Mouse (Mus musculus): ENCODE data around the gene Hbq1a. TPM values are rescaled to one million over a fixed set of nuclear protein-coding genes. Genes with fewer than 3 reads are reported as not detected.

Gene Hbq1a
- total RNA-seq, 1 experiment from 2014 or later = not detected

- no peak for ATAC-seq (replicated peaks in 1 of 2; ENCODE audit: insufficient read depth in 1 of 2, low FRiP score in 2 of 2, low TSS enrichment in 1 of 2, low read depth in 1 of 2, poor library complexity in 2 of 2, severe bottlenecking in 2 of 2)
Observed at GRCm38 (mm10) chr11:32302824-32303419, 3.1 kb downstream of the Hbq1a start.

DNA sequence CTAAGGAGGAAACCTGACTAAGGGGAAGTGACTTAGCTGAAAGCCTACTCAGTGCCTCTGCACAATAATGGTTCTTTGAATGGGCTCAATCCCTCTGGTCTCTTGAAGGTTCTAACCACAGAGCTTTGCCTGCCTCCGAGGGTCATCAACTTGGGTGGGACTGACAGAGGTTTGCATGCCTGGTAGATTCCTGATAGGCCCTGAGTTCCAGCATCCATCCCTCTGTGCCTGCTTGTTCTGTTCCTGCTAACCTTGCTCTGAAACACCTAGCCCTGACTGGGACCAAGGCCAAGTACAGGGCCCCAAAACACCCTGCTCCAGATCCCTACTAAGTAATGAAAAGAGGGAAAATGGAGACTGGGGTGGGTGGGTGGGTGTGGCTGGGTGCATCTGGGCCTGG lies 3.6 kb downstream of the Hbq1a start:
- no peak for ATAC-seq (replicated peaks in 1 of 2; ENCODE audit: insufficient read depth in 1 of 2, low FRiP score in 2 of 2, low TSS enrichment in 1 of 2, low read depth in 1 of 2, poor library complexity in 2 of 2, severe bottlenecking in 2 of 2)

- no peak for ATAC-seq (replicated peaks in 1 of 2; ENCODE audit: insufficient read depth in 1 of 2, low FRiP score in 2 of 2, low TSS enrichment in 1 of 2, low read depth in 1 of 2, poor library complexity in 2 of 2, severe bottlenecking in 2 of 2)
Observed at GRCm38 (mm10) chr11:32307006-32307405, 7.1 kb downstream of the Hbq1a start.

DNA sequence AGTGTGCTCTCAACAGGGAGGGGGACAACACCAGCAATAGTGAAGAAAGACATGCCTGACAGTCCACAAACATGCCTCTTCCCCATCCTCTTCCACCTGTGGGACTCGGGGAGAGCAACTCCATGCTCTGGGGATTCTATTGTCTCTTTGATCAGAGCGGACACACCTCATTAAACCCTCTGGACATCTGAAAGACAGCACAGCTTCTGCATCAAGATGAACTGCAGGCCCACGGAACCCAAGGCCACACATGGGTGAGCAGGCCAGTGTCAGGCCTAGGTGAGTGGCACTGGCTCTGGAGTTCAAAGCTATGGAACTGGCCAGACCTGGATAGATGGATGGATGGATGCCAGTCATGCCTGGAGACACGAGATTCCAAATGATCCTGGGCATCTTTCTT lies 9.6 kb downstream of the Hbq1a start:
- no peak for ATAC-seq (replicated peaks in 1 of 2; ENCODE audit: insufficient read depth in 1 of 2, low FRiP score in 2 of 2, low TSS enrichment in 1 of 2, low read depth in 1 of 2, poor library complexity in 2 of 2, severe bottlenecking in 2 of 2)

GRCm38 (mm10) chr11:32309928-32310327 lies 10.1 kb downstream of the Hbq1a start:
- ATAC-seq (replicated peaks in 1 of 2; ENCODE audit: insufficient read depth in 1 of 2, low FRiP score in 2 of 2, low TSS enrichment in 1 of 2, low read depth in 1 of 2, poor library complexity in 2 of 2, severe bottlenecking in 2 of 2) = no peak

DNA sequence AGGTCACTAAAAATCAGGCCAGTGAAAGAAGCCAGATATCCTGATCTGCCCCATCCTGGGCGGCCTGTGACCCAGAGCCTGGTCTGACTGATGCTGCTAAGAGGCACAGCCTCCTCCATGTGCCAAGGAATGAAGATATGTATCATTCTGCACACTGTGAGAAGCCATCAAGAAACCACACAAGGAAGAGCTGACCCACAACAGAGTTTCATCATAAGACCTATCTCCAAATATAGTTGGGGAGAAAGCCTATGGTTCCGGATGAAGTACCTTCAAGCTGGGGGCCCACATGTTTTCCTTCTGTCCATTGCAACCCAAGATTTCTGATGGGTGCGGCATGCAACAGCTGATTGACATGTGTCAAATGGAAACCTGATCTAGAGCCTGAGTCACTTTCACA lies 16.1 kb downstream of the Hbq1a start:
- no peak for ATAC-seq (replicated peaks in 1 of 2; ENCODE audit: insufficient read depth in 1 of 2, low FRiP score in 2 of 2, low TSS enrichment in 1 of 2, low read depth in 1 of 2, poor library complexity in 2 of 2, severe bottlenecking in 2 of 2)

GRCm38 (mm10) chr11:32320507-32321195 lies 20.8 kb downstream of the Hbq1a start:
- no peak; a peak in 1 of 4 replicates for ATAC-seq (replicated peaks in 1 of 2; ENCODE audit: insufficient read depth in 1 of 2, low FRiP score in 2 of 2, low TSS enrichment in 1 of 2, low read depth in 1 of 2, poor library complexity in 2 of 2, severe bottlenecking in 2 of 2)

- peak; percentile 57 to 70 for ATAC-seq (replicated peaks in 1 of 2; ENCODE audit: insufficient read depth in 1 of 2, low FRiP score in 2 of 2, low TSS enrichment in 1 of 2, low read depth in 1 of 2, poor library complexity in 2 of 2, severe bottlenecking in 2 of 2)
Observed at GRCm38 (mm10) chr11:32321196-32321565, 21.3 kb downstream of the Hbq1a start.

GRCm38 (mm10) chr11:32324609-32325008 lies 24.7 kb downstream of the Hbq1a start:
- ATAC-seq (replicated peaks in 1 of 2; ENCODE audit: insufficient read depth in 1 of 2, low FRiP score in 2 of 2, low TSS enrichment in 1 of 2, low read depth in 1 of 2, poor library complexity in 2 of 2, severe bottlenecking in 2 of 2) = peak; percentile 89 to 90

DNA sequence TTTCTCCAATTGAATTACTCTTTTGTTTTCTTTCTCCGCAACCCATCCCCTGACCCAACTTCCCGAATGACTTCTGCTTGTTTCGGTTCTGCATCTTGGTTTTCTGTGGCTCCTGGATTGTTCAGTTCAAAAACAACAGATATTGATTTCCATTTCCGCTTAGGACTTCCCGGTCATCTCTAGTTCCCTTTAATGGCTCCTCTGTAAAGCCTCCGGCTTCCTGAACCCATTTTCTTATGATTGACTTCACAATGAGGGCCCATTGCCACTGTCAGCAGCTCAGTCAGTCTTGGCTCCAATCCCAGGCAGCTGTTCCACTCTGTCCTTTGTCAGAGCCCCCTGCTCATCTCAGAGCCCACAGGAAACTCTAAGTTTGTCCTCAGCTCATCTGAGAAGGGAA lies 31.2 kb downstream of the Hbq1a start:
- peak; percentile 29 to 32; a peak in 2 of 4 replicates for ATAC-seq (replicated peaks in 1 of 2; ENCODE audit: insufficient read depth in 1 of 2, low FRiP score in 2 of 2, low TSS enrichment in 1 of 2, low read depth in 1 of 2, poor library complexity in 2 of 2, severe bottlenecking in 2 of 2)

- ATAC-seq (replicated peaks in 1 of 2; ENCODE audit: insufficient read depth in 1 of 2, low FRiP score in 2 of 2, low TSS enrichment in 1 of 2, low read depth in 1 of 2, poor library complexity in 2 of 2, severe bottlenecking in 2 of 2) = no peak
Observed at GRCm38 (mm10) chr11:32331861-32332260, 32.0 kb downstream of the Hbq1a start.

GRCm38 (mm10) chr11:32333235-32333634 lies 33.4 kb downstream of the Hbq1a start:
- no peak for ATAC-seq (replicated peaks in 1 of 2; ENCODE audit: insufficient read depth in 1 of 2, low FRiP score in 2 of 2, low TSS enrichment in 1 of 2, low read depth in 1 of 2, poor library complexity in 2 of 2, severe bottlenecking in 2 of 2)

DNA sequence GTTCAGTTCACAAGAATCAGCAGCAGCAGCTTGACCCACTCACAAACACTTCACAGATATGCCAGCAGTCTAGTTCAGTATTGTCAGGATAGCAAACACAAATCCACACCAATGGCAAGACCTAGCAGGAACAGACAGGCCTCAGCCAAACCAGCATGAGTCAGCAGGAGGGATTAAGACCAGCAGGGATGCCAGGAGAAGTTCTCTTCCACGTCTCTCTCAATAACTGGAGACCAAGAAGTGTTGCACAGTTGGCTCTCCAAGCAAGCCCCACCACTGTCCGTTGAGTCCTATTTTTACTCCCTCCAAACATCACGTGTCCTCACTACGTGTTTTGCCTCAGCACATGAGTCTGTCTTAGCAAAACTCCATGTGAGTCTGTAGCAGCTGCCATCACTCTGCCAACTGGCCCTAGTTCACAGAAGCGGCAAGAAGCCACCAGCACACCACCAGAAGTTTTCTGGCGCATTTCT lies 36.6 kb downstream of the Hbq1a start:
- no peak for ATAC-seq (replicated peaks in 1 of 2; ENCODE audit: insufficient read depth in 1 of 2, low FRiP score in 2 of 2, low TSS enrichment in 1 of 2, low read depth in 1 of 2, poor library complexity in 2 of 2, severe bottlenecking in 2 of 2)

DNA sequence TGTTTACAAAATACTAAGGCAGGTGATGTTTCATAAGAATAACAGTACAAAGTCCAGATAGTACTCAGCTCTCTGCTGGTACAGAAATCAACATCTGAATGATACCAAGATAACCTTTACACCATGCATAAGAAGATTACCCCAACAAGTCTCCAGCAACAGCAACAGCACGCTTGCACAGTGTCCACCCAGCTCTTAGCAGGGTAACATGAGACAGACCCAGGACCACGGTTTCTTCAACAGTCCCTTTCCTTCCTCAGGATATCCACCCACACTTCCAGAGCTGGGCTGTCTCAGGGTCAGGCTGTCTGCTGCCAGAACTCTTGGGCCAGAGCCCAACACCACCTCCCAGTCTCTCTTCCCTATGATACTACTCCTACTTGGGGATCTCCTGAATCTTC lies 39.3 kb downstream of the Hbq1a start:
- ATAC-seq (replicated peaks in 1 of 2; ENCODE audit: insufficient read depth in 1 of 2, low FRiP score in 2 of 2, low TSS enrichment in 1 of 2, low read depth in 1 of 2, poor library complexity in 2 of 2, severe bottlenecking in 2 of 2) = peak in 1 of 2 experiments; percentile 14; a peak in 1 of 4 replicates

DNA sequence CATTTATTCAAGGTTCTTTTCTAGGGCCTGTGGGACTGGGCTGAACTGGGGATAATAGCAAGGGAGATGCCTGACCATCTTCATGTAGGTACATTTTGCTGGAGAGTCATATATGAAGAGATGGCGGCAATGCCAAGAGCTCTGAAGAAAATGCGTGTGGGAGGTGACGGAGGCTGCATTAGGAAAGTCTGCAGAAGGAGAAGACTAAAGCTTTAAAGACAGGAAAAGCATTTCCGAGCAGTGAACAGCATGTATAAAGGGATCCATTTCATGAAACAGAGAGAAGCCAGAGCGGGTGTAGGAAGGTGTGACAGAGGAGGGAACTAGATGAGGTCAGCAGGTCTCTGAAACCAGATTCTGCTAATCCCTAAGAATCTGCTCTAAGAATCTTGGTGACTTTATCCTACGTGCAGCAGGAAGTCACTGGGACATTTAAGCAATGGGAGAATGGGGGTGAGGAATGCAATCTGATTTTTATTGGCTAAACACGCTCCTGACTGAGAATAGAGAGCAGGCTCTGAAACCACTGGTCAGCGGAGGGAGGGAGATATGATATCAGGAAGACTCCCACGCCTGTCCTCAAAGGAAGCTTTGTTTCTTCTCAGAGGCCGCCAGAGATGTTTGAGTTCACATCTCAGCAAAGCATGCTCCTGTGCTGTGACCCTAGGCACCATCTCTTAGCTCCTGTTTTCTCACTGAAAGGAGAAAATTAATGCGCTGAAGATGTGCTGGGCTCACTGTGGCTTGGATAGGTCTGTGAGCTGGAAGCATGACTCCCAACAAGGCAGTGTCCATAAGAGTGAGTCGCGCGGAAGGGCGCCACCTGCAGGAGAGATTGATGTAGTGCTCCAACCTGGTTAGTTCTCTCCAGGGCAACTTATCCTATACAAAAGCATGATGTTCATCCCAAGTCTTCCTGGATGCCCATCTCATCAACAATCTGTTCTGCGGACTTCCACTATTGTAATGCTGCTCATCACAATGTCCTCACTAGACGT lies 40.9 kb downstream of the Hbq1a start:
- peak; percentile 52; a peak in 1 of 4 replicates for ATAC-seq (replicated peaks in 1 of 2; ENCODE audit: insufficient read depth in 1 of 2, low FRiP score in 2 of 2, low TSS enrichment in 1 of 2, low read depth in 1 of 2, poor library complexity in 2 of 2, severe bottlenecking in 2 of 2)

GRCm38 (mm10) chr11:32342770-32343191 lies 42.9 kb downstream of the Hbq1a start:
- ATAC-seq (replicated peaks in 1 of 2; ENCODE audit: insufficient read depth in 1 of 2, low FRiP score in 2 of 2, low TSS enrichment in 1 of 2, low read depth in 1 of 2, poor library complexity in 2 of 2, severe bottlenecking in 2 of 2) = peak; percentile 19 to 24; a peak in 3 of 4 replicates

DNA sequence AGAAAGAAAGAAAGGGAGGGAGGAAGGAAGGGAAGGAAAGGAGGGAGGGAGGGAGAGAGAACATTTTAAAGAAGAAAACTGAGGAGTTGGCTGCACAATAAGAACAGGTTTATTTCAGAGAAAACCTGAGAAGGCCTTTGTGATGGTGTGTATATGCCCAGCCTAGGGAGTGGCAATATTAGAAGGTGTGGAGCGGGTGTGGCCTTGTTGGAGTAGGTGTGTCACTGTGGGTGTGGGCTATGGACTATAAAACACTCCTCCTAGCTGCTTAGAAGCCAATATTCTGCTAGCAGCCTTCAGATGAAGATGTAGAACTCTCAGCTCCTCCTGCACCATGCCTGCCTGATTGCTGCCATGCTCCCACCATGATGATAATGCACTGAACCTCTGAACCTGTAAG lies 43.5 kb downstream of the Hbq1a start:
- ATAC-seq (replicated peaks in 1 of 2; ENCODE audit: insufficient read depth in 1 of 2, low FRiP score in 2 of 2, low TSS enrichment in 1 of 2, low read depth in 1 of 2, poor library complexity in 2 of 2, severe bottlenecking in 2 of 2) = no peak
